Mouse (Mus musculus) lung, embryonic 14.5 days (tissue): ENCODE results near the gene Disp1. TPM values are rescaled to one million over a fixed set of nuclear protein-coding genes. Genes with fewer than 3 reads are reported as not detected.

Experiments
- ATAC-seq: fragments of 200-750 bp; cut with Nextera tagmentation; 2 replicates; pipeline ENCODE4 v1.8.0; 2017; ENCODE audit warnings: mild to moderate bottlenecking, moderate TSS enrichment, moderate library complexity; ENCODE audit not compliant: insufficient read depth
- DNase-seq: peaks from one replicate; pipeline ENCODE4 v3.0.0-alpha.2; 2015
- H3K27ac ChIP-seq: fragments of 300-500 bp; sonication (generic); 2 replicates; pipeline ENCODE4 v1.5.1; 2014; ENCODE audit warnings: low read depth, mild to moderate bottlenecking, moderate library complexity
- H3K27me3 ChIP-seq: fragments of 300-500 bp; sonication (generic); 2 replicates; pipeline ENCODE4 v1.6.1; 2014; ENCODE audit warnings: low read length, control low read depth; ENCODE audit not compliant: insufficient read depth
- H3K36me3 ChIP-seq: fragments of 300-500 bp; sonication (generic); 2 replicates; pipeline ENCODE4 v1.6.1; 2014; ENCODE audit warnings: control low read depth; ENCODE audit not compliant: insufficient read depth
- H3K4me1 ChIP-seq: fragments of 300-500 bp; sonication (generic); 2 replicates; pipeline ENCODE4 v1.6.1; 2014; ENCODE audit warnings: antibody characterized with exemption, control low read depth; ENCODE audit not compliant: insufficient read depth
- H3K4me2 ChIP-seq: fragments of 300-500 bp; sonication (generic); 2 replicates; pipeline ENCODE4 v1.6.1; 2014; ENCODE audit warnings: mild to moderate bottlenecking
- H3K4me3 ChIP-seq: fragments of 300-500 bp; sonication (generic); 2 replicates; pipeline ENCODE4 v1.5.1; 2014; ENCODE audit warnings: low read depth, low read length
- H3K9ac ChIP-seq: fragments of 300-500 bp; sonication (generic); 2 replicates; pipeline ENCODE4 v1.6.1; 2014
- H3K9me3 ChIP-seq: fragments of 300-500 bp; sonication (generic); 2 replicates; pipeline ENCODE4 v1.6.1; 2016; ENCODE audit warnings: low read depth, low read length, control low read depth
- CTCF ChIP-seq: IDR thresholded peaks from 2 replicates; pipeline ENCODE4 v1.5.1; 2016; ENCODE audit warnings: antibody characterized with exemption, low read depth
- WGBS: fragments of 180-500 bp; shearing (Covaris S2); extraction: QIAGEN DNeasy Blood & Tissue Kit; methylation state at CpG from one replicate; pipeline ENCODE4 v1.1.7; 2014; 5-methylcytosine and 5-hydroxymethylcytosine counted together
- polyA plus RNA-seq: library from polyadenylated mRNA; unstranded; fragments of >200 nt; fragmentation: Nextera tagmentation; extraction: Ambion mirVana; gene quantifications from 2 replicates; pipeline ENCODE4 v1.2.1, GENCODE M21; 2014

Disp1 gene
- polyA plus RNA-seq, 1 experiment from 2014 or later = 9.1 TPM

DNA sequence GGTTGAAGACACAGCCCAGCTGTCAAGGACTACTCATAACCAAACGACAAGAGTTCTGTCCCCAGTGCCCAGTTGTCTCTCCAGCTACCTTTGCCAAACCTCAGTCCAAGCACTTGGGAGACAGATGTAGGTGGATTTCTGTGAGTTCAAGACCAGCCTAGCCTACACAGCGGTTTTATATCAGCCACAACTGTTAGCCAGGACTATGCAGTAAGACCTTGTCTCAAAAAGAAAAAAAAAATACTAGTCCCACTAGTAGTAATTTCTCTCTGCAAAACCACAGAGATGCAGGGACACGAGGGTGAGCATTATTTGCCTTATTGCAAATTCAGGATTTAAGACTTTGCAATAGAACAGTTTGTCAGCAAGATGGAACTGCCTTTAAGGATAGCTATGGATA lies 120.0 kb downstream of the Disp1 start:
- Histone ChIP-seq H3K27ac (no peak overlapping the region), H3K9me3 (no peaks in the 10 kb centered on the region), H3K4me1 (no peaks in the 10 kb centered on the region), H3K4me3 (no peak overlapping the region), H3K27me3 (no peaks in the 10 kb centered on the region), H3K36me3 (0 out of 2 replicates have a peak, but pooled peaks cover 4% of the 10 kb centered on the region), H3K4me2 (no peak overlapping the region), H3K9ac (no peak overlapping the region)
- no peak for DNase-seq
- TF ChIP-seq CTCF = no peak
- no peak for ATAC-seq
- 73% methylated on average over 3 of the region's 3 CpGs for WGBS

DNA sequence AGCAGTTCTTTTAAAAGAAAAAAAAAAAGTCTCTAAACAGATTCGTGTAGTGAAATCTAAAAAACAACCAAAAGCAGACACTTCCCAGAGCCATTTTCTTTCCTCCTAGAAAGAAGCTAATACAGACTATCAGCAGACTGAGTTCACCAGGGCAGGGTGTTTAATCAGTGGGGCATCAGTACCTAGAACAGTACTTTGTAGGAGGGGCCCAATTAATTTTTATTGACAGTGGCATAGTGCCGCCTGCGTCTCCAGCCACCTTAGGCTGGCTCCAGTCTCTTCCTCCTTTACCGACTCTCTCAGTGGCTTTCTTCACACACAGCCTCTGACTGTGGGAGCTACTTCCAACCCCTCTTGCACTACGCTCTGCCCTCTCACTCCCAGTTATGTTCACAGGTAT lies 121.1 kb downstream of the Disp1 start:
- no peaks in the 10 kb centered on the region for H3K9me3 ChIP-seq
- peaks cover 4% of the 10 kb centered on the region; the same call in 1 of the 2 replicates for H3K36me3 ChIP-seq
- no peak overlapping the region for H3K4me3 ChIP-seq
- WGBS = 75% methylated on average over 5 of the region's 5 CpGs
- no peaks in the 10 kb centered on the region for H3K27me3 ChIP-seq
- TF ChIP-seq CTCF = no peak
- H3K4me2 ChIP-seq = no peak overlapping the region
- no peak for ATAC-seq
- no peaks in the 10 kb centered on the region for H3K4me1 ChIP-seq
- H3K9ac ChIP-seq = no peak overlapping the region
- DNase-seq = no peak
- H3K27ac ChIP-seq = no peak overlapping the region

DNA sequence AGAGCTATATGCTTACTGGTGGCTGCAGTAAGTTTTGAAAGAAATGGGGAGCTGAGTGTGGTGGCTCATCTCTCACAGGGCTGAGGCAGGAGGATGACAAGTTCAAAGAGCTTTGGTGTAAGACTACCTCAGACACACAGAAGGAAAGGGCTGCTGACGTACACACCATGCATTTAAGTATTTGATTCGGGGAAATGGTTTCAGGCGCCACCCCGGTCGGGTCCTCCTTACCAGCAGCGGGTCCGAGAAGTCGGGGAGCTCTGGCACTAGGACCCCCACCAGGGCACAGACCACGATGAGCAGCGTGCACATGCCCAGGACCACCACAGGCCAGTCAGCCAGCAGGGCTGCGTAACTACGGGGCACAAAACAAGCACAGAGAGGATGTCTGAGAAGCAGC lies 121.6 kb downstream of the Disp1 start:
- Histone ChIP-seq H3K27ac (no peak overlapping the region), H3K27me3 (no peaks in the 10 kb centered on the region), H3K4me3 (no peak overlapping the region), H3K36me3 (peaks cover 4% of the 10 kb centered on the region; the same call in 1 of the 2 replicates), H3K9ac (no peak overlapping the region), H3K4me1 (no peaks in the 10 kb centered on the region), H3K4me2 (no peak overlapping the region), H3K9me3 (no peaks in the 10 kb centered on the region)
- no peak for ATAC-seq
- no peak for TF ChIP-seq CTCF
- 92% methylated on average over 12 of the region's 12 CpGs for WGBS
- no peak for DNase-seq

DNA sequence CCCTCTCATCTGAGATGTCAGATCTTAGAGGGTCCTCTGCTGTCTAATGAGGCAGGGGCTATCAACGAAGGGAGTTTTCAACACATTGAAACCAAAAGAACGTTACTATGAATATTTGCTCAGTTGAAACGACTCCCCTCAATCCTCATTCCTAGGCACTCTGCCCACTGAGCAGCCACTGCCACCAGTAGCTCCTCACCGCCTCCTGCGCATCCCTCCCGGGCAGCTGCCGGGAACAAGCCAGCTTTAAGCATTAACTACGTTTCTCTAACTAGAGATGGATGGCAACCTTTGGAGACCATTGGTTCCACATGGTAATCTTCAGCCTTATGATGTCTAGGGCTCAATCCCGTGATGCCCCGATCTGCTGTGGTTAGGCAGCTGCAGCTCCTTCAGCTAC lies 123.7 kb downstream of the Disp1 start:
- no peak overlapping the region for H3K9ac ChIP-seq
- DNase-seq (no peak), ATAC-seq (no peak)
- TF ChIP-seq CTCF = no peak
- H3K27me3 ChIP-seq = no peaks in the 10 kb centered on the region
- H3K27ac ChIP-seq = no peak overlapping the region
- no peaks in the 10 kb centered on the region for H3K9me3 ChIP-seq
- H3K4me3 ChIP-seq = no peak overlapping the region
- WGBS = 90% methylated on average over 10 of the region's 10 CpGs
- H3K4me1 ChIP-seq = no peaks in the 10 kb centered on the region
- no peak overlapping the region for H3K4me2 ChIP-seq
- H3K36me3 ChIP-seq = peaks cover 4% of the 10 kb centered on the region; the same call in 1 of the 2 replicates

DNA sequence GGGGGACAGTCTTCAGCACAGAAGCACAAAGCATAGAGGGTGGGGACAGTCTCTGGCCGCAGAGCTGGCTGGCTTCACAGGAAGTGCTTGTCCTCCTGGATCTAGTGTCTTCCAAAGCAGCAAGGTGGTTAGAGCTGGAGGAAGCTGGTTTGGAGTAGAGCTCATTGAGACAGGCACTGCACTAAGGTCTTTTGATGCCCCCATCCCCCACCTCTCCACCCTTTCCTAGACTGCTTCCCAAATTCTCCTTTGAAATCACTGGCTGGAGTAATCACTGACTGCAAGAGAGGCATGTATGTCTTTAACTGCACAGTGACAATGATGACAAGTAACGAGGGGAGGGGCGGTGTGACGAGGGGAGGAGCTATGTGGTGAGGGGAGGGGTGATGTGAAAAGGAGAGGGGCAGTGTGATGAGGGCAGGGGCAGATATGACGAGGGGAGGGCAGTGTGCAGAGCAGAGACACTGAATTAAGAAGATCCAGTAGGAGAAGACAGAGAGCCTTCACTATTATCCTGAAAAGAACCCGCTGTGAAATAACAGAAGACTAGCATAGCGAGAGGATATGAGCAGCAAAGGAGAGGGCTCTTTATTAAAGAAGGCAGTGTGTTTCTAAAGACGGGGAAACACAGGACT lies 125.8 kb downstream of the Disp1 start:
- no peak for ATAC-seq
- H3K36me3 ChIP-seq = peaks cover 4% of the 10 kb centered on the region; the same call in 1 of the 2 replicates

DNA sequence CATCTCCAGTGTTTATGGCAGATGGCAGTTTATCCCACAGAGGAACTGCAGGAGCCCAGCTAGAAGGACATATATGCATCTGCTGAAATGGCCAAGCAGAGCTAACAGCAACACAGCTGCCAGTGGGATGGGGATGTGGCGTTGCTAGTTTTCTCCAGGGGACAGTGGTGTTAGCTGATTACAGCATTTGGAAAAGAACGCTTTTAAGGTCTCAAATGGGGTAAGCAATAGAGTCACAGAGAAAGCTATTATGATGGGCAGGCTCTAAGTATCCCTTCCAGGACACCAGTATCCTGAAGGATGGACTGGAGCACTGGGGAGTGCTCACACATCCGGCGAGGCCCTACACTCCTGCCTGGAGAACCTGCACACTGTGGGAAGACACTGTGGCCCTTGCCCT lies 129.0 kb downstream of the Disp1 start:
- Histone ChIP-seq H3K36me3 (peaks cover 23% of the 10 kb centered on the region), H3K4me3 (no peak overlapping the region), H3K9me3 (no peaks in the 10 kb centered on the region), H3K4me2 (no peak overlapping the region), H3K27me3 (no peaks in the 10 kb centered on the region), H3K27ac (no peak overlapping the region), H3K4me1 (no peaks in the 10 kb centered on the region), H3K9ac (no peak overlapping the region)
- DNase-seq (no peak), ATAC-seq (no peak)
- WGBS = 84% methylated on average over 4 of the region's 4 CpGs
- no peak for TF ChIP-seq CTCF

More for the DNA sequence above, 125.8 kb downstream of the Disp1 start:
- WGBS = 77% methylated on average over 8 of the region's 8 CpGs
- DNase-seq = no peak
- Histone ChIP-seq H3K9me3 (no peaks in the 10 kb centered on the region), H3K27ac (no peak overlapping the region), H3K4me2 (no peak overlapping the region), H3K4me3 (no peak overlapping the region), H3K27me3 (no peaks in the 10 kb centered on the region), H3K4me1 (no peaks in the 10 kb centered on the region), H3K9ac (no peak overlapping the region)
- TF ChIP-seq CTCF = no peak

DNA sequence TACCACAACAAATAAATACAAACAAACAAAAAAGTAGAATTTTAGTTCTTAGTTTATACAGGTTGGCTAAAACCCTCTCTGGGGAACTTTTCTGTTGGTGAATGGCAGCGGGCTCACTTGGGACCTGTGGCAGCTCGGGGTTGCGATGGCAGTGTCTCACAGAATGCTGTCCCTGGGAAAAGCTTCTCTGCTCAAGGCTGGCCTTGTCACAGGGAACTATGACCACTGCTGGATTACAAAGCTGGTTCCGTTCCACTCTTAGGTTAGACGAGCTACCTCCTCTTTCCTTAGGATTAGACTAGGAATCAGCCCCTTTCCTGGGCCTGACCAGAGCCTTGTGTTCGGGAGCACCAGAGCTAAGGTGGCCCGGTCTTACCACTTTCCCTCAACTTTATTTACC lies 130.1 kb downstream of the Disp1 start:
- no peak for TF ChIP-seq CTCF
- Histone ChIP-seq H3K36me3 (peaks cover 34% of the 10 kb centered on the region), H3K4me1 (no peaks in the 10 kb centered on the region), H3K27ac (no peak overlapping the region), H3K4me3 (no peak overlapping the region), H3K9me3 (no peaks in the 10 kb centered on the region), H3K4me2 (no peak overlapping the region), H3K27me3 (no peaks in the 10 kb centered on the region), H3K9ac (no peak overlapping the region)
- no peak for ATAC-seq
- no peak for DNase-seq
- WGBS = 87% methylated on average over 7 of the region's 7 CpGs

DNA sequence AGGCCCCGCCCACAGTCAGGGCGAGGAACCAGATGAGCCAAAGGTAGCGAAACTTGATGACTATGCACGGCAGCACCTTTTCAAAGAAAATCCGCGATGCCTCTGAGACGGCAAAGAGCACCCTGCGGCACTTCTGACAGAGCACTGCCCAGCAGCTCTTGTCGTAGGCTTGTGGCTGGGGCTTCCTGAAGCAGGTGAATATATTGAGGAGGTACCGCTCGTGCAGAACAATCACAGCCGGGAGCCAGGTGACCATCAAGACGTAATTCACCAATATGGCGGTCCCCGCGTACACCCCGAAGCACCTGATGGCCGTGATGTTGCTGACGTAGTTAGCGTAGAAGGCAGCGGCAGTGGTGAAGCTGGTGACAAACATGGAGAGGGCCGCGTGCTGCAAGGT lies 132.7 kb downstream of the Disp1 start:
- H3K4me3 ChIP-seq = no peak overlapping the region
- ATAC-seq (no peak), DNase-seq (no peak)
- H3K9me3 ChIP-seq = no peaks in the 10 kb centered on the region
- H3K4me2 ChIP-seq = no peak overlapping the region
- no peaks in the 10 kb centered on the region; the same call in 1 of the 2 replicates for H3K27me3 ChIP-seq
- WGBS = 97% methylated on average over 23 of the region's 23 CpGs
- TF ChIP-seq CTCF = no peak
- H3K27ac ChIP-seq = no peak overlapping the region
- H3K36me3 ChIP-seq = peaks cover 48% of the 10 kb centered on the region
- H3K9ac ChIP-seq = no peak overlapping the region
- 0 out of 2 replicates have a peak, but pooled peaks cover 4% of the 10 kb centered on the region for H3K4me1 ChIP-seq
